Mouse (Mus musculus) spleen, adult 12 weeks (tissue): ENCODE data around the gene Mylk3.

Experiments
- DNase-seq: peaks from one replicate; pipeline ENCODE4 v3.0.0; 2022; ENCODE audit warnings: low spot score

Mylk3 gene

DNA sequence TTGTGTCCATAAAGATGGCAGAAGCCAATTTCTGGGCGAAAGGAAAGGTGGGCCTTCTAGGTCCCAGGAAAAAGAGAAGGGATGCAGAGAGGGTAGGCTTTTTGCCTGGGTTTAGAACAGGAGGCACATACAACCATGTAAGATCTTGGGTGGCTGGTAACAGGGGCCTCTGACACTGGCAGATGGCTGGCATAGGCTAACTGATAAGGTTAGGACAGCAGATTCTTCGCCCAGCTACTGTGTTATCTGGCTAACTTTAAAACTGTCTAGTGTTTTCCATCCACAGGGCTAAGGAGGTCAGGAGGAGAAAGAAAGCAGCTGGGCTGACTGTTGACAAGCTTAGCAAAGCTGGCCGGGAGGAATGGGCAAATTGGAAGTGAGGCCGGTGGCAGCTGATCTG, 67.6 kb downstream of the Mylk3 start:
- no peak for DNase-seq

DNA sequence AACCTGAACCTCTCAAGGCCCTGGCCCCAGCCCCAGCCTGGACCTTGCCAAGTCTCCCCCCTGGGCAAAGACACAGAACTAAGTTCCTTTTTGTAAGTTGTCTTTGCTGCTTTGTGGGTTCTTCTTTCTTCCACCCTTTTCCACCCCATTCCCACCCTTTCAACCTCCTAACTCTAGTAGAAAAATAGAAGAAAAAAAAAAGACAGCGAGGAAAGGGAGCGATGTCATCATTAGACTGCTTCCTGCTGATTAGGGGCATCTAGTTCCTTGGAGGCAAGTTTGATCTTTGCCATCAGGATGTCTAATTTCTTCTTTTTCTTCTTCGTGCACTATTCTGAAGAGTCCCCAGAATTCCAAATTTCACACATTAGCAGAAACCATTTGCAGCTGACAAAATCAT, 73.1 kb downstream of the Mylk3 start:
- DNase-seq, result no peak

DNA sequence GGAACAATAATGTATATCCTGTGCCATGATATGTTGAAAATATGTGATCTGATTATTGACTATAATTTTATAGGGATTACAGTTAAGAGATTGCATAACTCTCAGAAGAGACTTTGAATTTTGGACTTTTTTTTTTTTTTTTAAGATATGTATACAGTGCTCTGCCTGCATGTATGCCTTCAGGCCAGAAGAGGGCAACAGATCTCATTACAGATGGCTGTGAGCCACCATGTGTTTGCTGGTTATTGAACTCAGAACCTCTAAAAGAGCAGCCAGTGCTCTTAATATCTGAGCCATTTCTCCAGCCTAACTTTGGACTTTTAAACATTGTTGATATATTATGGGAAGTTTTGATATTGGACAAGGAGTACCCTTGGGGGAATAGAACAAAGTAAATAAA, 74.4 kb downstream of the Mylk3 start:
- no peak for DNase-seq

DNA sequence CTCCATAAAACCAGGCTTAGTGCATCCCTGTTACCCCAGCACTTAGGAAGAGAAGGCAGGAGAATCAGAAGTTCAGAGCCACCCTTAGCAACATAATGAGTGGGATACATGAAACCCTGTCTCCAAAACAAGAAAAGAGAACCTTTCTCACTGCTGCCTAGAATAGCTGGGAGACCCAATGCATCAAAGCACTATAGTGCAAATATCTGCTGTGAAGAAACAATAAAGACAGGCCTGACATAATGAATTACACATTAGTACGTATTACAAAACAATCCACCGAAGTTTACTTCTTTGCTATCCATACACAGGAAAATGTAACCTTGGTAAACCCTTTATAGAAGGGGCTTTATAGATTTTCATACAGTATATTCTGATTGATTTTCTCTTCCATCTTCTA, 77.6 kb downstream of the Mylk3 start:
- DNase-seq, result no peak

DNA sequence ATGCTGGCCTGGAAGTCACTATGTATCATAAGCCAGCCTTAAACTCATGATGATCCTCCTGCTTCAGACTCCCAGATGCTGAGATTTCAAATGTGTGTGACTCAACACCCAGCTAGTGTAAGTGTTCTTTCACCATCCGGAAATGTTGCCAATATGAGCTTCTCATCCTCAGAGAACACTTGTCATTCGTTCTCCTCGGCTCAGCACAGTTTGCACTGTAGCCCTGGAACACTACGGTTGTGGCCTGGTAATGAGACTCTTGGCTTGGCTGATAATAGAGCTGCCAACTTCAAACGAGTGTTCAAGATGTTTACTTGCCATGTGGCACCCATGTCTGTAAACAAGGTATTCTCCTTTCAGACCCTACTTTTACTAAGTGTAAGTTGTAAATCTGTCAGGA, 82.6 kb downstream of the Mylk3 start:
- DNase-seq, result no peak

DNA sequence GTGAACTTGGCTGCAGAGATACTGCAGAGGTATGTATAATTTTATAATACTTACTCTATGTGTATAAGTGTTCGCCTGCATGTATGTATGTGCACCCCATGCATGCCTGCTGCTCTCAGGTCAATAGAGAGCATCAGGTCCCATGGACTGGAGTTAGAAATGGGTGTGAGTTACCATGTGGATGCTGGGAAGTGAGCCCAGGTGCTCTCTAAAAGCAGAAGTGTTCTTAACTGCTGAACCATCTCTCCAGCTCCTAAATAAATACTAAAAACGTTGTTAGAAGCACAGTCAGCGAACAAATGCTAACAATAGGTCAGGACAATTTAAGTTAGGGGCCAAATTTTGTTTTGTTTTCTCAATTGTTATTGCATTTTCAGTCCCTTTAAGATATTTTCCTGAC, 83.2 kb downstream of the Mylk3 start:
- no peak for DNase-seq

DNA sequence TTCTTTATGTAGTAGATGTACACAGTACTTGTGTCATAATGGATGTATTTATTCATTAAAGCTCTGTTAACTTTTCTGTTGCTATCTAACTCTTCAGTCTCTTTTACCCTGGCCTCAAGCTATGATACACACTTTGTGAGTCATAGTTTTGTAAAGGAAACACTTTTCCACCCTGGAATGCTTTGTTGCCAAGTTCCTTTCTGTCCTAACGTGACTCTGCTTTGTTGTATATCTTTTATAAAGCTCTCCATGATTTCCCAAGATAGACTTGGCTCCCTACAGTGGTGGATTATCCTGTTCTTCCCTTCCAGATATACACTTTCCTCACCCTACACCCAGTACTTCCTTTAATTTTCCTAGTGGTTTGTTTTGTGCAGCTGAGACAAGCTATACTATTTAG, 84.2 kb downstream of the Mylk3 start:
- DNase-seq, result no peak

DNA sequence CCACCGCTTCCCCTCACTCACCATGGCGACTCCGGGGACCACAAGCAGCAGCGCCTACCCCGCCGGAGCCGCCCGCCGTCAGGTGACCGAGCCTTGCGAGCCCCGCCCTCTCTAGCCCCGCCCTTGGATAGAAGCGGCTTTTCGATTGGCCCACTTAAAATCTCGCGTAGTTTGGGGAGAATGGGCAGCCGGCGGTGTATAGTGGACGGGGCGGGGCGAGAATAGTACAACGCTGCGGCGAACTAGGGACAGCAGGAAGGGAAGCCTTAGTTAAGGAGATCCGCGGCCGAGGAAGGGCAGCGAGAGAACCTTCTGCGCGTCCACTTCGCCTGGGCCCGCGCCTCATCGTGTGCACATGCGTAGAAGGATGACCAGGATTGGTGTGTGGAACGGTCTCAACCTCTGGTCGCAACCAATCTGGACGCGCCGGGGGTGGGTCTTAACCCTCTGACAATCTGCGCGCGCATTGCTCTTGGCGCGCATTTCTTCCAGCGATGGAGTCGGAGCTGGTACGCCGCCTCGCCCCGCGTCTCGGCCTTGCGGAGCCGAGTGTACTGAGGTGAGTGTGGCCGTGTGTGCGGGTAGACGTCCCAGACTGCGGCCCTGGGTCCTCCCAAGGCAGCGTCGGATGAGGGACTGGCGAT, 86.6 kb downstream of the Mylk3 start, which contains the start of the genes Orc6 and Vps35:
Gene Orc6 (plus strand): TSS at position 199 of the 644 bp plus-strand sequence.
Gene Vps35 (minus strand): TSS at position 369 of the 644 bp plus-strand sequence.
- peak; percentile 94 for DNase-seq

DNA sequence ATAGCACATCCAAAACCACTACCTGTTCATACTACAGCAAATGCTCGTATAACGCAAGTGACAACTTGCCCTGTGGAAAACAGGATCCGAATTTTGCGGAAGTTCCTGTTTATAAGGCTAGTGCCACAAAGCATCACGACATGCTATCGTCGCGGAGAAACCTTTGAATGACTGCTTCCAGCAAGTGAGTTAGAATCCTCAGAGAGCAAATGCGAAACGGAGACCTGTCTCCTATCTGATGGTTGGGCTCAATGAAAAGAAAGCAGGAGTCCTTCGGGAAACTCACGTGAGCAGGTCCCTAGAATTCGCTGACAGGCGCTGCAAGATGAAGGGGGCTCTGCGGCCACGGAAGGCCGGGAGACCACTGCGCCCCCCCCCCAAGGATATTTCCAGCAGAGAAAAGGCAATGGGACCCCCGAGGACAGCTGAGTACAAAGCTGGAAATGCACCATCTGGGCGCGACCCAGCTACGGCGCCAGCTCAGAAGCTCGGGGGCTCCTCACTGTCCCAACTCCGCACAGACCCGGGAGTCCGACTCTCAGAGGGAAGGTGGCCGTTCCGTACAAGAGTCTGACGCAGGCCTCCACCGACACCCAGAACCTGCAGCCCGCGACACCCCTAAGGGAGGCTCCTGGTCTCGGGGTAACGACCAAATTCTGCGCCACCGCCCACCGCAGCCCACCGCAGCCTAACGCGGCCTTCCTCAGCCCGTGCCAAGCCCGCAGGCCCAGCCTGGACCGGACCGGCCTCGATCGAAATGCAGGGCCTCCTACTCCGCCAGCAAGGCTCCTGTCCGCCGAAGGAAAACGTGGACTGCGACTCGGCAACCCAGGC, 87.3 kb downstream of the Mylk3 start:
- peak; percentile 14 for DNase-seq

DNA sequence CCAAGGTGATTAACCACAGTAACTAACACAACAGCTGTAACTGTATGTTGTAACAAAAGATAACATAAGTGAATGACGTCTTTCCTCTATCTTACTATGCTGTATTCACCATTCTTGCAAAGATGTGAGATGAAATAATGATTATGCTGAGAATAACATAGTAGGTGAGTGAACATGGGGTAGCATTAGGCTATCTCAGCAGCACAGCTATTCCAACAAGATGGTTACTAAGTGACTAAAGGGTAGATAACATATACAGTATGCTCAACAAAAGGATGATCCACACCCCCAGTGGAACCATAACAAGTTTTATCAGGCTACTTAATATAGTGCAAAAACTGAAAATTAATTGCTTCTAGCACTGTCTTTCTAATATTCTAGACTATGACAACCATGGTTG, 99.3 kb downstream of the Mylk3 start:
- no peak for DNase-seq
